Mouse (Mus musculus): Measurements from ENCODE around the gene Polr2l. TPM values are rescaled to one million over a fixed set of nuclear protein-coding genes. Genes with fewer than 3 reads are reported as not detected.

Gene Polr2l
- polyA plus RNA-seq, 1 experiment from 2014 or later = 71.5 TPM

GRCm38 (mm10) chr7:141436523-141436892 lies 38.4 kb downstream of the Polr2l start:
- Histone ChIP-seq H3K36me3 (ENCODE audit: control insufficient read depth, insufficient read depth, low read length) (0 out of 2 replicates have a peak, but pooled peaks cover 3% of the 10 kb centered on the region), H3K4me2 (replicated peaks; ENCODE audit: low read depth, low read length) (peak overlapping the region; percentile 92), H3K4me1 (replicated peaks; ENCODE audit: control insufficient read depth, insufficient read depth, low read length) (peaks cover 18% of the 10 kb centered on the region), H3K4me3 (ENCODE audit: low read depth, low read length) (peak overlapping the region; percentile 53), H3K27ac (ENCODE audit: low read depth, low read length) (peak overlapping the region; percentile 14), H3K9me3 (ENCODE audit: control insufficient read depth, low read length) (no peaks in the 10 kb centered on the region), H3K9ac (ENCODE audit: low read depth, low read length) (peak overlapping the region; percentile 85; the same call in 1 of the 2 replicates), H3K27me3 (ENCODE audit: control insufficient read depth, insufficient read depth, low read length) (no peaks in the 10 kb centered on the region)
- ATAC-seq (ENCODE audit: low FRiP score) (no peak), DNase-seq (ENCODE audit: low spot score) (no peak)
- WGBS = 61% methylated on average over 2 of the region's 2 CpGs

DNA sequence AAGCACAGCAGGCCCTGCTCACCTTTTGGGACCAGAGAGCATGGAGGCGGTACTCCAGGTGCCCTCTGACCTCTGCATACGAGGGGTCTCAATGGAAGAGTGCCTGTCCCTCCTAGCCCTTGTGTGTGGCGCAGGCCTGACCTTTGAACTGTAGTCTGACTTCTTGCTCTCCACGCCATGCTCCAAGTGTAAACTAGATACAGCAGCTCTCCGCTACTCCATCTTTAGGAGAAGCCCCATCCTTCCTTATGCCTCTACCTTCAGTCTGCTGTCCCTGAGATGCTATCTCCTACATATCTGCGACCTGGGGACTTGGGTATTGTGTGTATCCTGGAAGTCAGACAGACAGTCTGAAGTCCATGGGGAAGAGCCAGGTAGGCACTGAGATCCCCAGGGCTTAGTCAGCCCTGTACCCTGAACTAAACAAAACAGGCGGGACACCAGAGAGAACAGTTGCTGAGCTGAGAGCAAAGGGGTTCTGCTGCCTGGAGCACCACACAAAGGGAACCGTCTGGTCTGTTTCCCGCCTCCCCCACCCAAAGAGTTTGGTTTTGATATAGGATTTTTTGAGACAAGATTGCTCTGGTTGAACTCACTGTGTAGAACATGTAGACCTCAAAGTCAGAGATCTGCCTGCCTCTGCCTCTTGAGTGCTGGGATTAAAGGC lies 38.9 kb downstream of the Polr2l start:
- H3K9me3 ChIP-seq (ENCODE audit: control insufficient read depth, low read length) = no peaks in the 10 kb centered on the region
- 68% methylated on average over 9 of the region's 9 CpGs for WGBS
- 0 out of 2 replicates have a peak, but pooled peaks cover 5% of the 10 kb centered on the region for H3K36me3 ChIP-seq (ENCODE audit: control insufficient read depth, insufficient read depth, low read length)
- H3K4me2 ChIP-seq (replicated peaks; ENCODE audit: low read depth, low read length) = peak overlapping the region; percentile 18; the same call in 1 of the 2 replicates
- ATAC-seq (ENCODE audit: low FRiP score) (no peak), DNase-seq (ENCODE audit: low spot score) (no peak)
- H3K4me3 ChIP-seq (ENCODE audit: low read depth, low read length) = no peak overlapping the region
- H3K9ac ChIP-seq (ENCODE audit: low read depth, low read length) = no peak overlapping the region
- 0 out of 2 replicates have a peak overlapping the region, but pooled peaks have one; percentile 74 for H3K27ac ChIP-seq (ENCODE audit: low read depth, low read length)
- H3K4me1 ChIP-seq (replicated peaks; ENCODE audit: control insufficient read depth, insufficient read depth, low read length) = peaks cover 18% of the 10 kb centered on the region
- H3K27me3 ChIP-seq (ENCODE audit: control insufficient read depth, insufficient read depth, low read length) = no peaks in the 10 kb centered on the region

GRCm38 (mm10) chr7:141435129-141435855 lies 39.6 kb downstream of the Polr2l start:
- Histone ChIP-seq H3K9me3 (ENCODE audit: control insufficient read depth, low read length) (no peaks in the 10 kb centered on the region), H3K27ac (ENCODE audit: low read depth, low read length) (peak overlapping the region; percentile 74), H3K36me3 (ENCODE audit: control insufficient read depth, insufficient read depth, low read length) (0 out of 2 replicates have a peak, but pooled peaks cover 5% of the 10 kb centered on the region), H3K4me3 (ENCODE audit: low read depth, low read length) (peak overlapping the region; percentile 47), H3K9ac (ENCODE audit: low read depth, low read length) (peak overlapping the region; percentile 67), H3K4me1 (replicated peaks; ENCODE audit: control insufficient read depth, insufficient read depth, low read length) (peaks cover 18% of the 10 kb centered on the region), H3K4me2 (replicated peaks; ENCODE audit: low read depth, low read length) (peak overlapping the region; percentile 51), H3K27me3 (ENCODE audit: control insufficient read depth, insufficient read depth, low read length) (no peaks in the 10 kb centered on the region)
- DNase-seq (ENCODE audit: low spot score) = peak; percentile 56
- peak; percentile 22; the same call in 1 of the 2 replicates for ATAC-seq (ENCODE audit: low FRiP score)
- WGBS = 6% methylated on average over 16 of the region's 17 CpGs

GRCm38 (mm10) chr7:141434464-141434863 lies 40.5 kb downstream of the Polr2l start:
- 0 out of 2 replicates have a peak, but pooled peaks cover 5% of the 10 kb centered on the region for H3K36me3 ChIP-seq (ENCODE audit: control insufficient read depth, insufficient read depth, low read length)
- H3K4me1 ChIP-seq (replicated peaks; ENCODE audit: control insufficient read depth, insufficient read depth, low read length) = peaks cover 18% of the 10 kb centered on the region
- peak overlapping the region; percentile 74 for H3K27ac ChIP-seq (ENCODE audit: low read depth, low read length)
- no peaks in the 10 kb centered on the region for H3K9me3 ChIP-seq (ENCODE audit: control insufficient read depth, low read length)
- peak overlapping the region; percentile 67 for H3K9ac ChIP-seq (ENCODE audit: low read depth, low read length)
- no peaks in the 10 kb centered on the region for H3K27me3 ChIP-seq (ENCODE audit: control insufficient read depth, insufficient read depth, low read length)
- WGBS = 13% methylated on average over 8 of the region's 8 CpGs
- H3K4me3 ChIP-seq (ENCODE audit: low read depth, low read length) = peak overlapping the region; percentile 47
- no peak for ATAC-seq (ENCODE audit: low FRiP score)
- peak overlapping the region; percentile 51 for H3K4me2 ChIP-seq (replicated peaks; ENCODE audit: low read depth, low read length)
- peak; percentile 70 for DNase-seq (ENCODE audit: low spot score)

- peak overlapping the region; percentile 47 for H3K4me3 ChIP-seq (ENCODE audit: low read depth, low read length)
- peak overlapping the region; percentile 67 for H3K9ac ChIP-seq (ENCODE audit: low read depth, low read length)
- ATAC-seq (ENCODE audit: low FRiP score) (no peak), DNase-seq (ENCODE audit: low spot score) (no peak)
- H3K36me3 ChIP-seq (ENCODE audit: control insufficient read depth, insufficient read depth, low read length) = 0 out of 2 replicates have a peak, but pooled peaks cover 5% of the 10 kb centered on the region
- no peaks in the 10 kb centered on the region for H3K9me3 ChIP-seq (ENCODE audit: control insufficient read depth, low read length)
- WGBS = 77% methylated on average over 15 of the region's 15 CpGs
- H3K27ac ChIP-seq (ENCODE audit: low read depth, low read length) = peak overlapping the region; percentile 74; the same call in 1 of the 2 replicates
- peak overlapping the region; percentile 51 for H3K4me2 ChIP-seq (replicated peaks; ENCODE audit: low read depth, low read length)
- H3K27me3 ChIP-seq (ENCODE audit: control insufficient read depth, insufficient read depth, low read length) = no peaks in the 10 kb centered on the region
- H3K4me1 ChIP-seq (replicated peaks; ENCODE audit: control insufficient read depth, insufficient read depth, low read length) = peaks cover 18% of the 10 kb centered on the region
Measured at GRCm38 (mm10) chr7:141433517-141434400, 41.2 kb downstream of the Polr2l start.

DNA sequence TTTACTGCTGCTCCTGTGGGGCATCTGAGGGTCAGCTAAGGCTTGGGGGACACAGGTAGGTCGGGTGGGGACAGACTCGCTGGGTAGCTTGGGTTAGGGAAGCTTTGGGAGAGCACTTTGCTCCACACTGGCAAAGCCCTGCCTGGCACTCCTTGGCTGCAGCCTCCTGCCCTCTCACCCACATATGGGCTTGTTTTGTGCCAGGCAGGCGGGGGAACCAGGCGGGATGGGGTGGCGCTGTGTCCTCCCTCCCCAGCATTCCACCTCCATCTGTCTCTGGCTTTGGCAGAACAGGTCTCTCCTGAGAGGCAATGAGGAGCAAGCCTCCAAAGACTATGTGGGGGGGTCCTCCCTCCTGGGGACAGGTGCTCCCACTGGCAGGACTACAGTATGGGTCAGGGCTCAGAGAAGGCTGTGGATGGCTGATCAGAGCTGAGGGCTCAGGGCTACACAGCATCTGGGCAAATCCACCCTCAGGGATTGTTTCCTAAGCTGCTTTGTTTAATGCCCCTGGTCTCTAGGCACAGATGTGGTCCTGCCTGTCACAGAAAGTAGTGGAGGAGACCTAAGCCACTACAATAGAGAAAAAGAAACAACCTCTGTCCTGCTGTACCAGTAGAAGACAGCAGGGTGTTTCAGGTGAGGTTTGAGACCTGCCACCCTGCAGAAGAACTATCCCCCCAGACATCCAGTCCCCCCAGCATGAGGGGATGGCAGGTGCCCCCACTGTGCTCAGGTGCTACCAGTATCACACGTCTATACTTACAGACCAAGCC lies 42.0 kb downstream of the Polr2l start:
- no peak for ATAC-seq (ENCODE audit: low FRiP score)
- 91% methylated on average over 6 of the region's 6 CpGs for WGBS
- no peak for DNase-seq (ENCODE audit: low spot score)
- no peak overlapping the region for H3K4me3 ChIP-seq (ENCODE audit: low read depth, low read length)
- peaks cover 21% of the 10 kb centered on the region for H3K4me1 ChIP-seq (replicated peaks; ENCODE audit: control insufficient read depth, insufficient read depth, low read length)
- 0 out of 2 replicates have a peak, but pooled peaks cover 5% of the 10 kb centered on the region for H3K36me3 ChIP-seq (ENCODE audit: control insufficient read depth, insufficient read depth, low read length)
- no peak overlapping the region for H3K9ac ChIP-seq (ENCODE audit: low read depth, low read length)
- no peak overlapping the region for H3K4me2 ChIP-seq (replicated peaks; ENCODE audit: low read depth, low read length)
- no peak overlapping the region for H3K27ac ChIP-seq (ENCODE audit: low read depth, low read length)
- H3K9me3 ChIP-seq (ENCODE audit: control insufficient read depth, low read length) = no peaks in the 10 kb centered on the region
- H3K27me3 ChIP-seq (ENCODE audit: control insufficient read depth, insufficient read depth, low read length) = no peaks in the 10 kb centered on the region

DNA sequence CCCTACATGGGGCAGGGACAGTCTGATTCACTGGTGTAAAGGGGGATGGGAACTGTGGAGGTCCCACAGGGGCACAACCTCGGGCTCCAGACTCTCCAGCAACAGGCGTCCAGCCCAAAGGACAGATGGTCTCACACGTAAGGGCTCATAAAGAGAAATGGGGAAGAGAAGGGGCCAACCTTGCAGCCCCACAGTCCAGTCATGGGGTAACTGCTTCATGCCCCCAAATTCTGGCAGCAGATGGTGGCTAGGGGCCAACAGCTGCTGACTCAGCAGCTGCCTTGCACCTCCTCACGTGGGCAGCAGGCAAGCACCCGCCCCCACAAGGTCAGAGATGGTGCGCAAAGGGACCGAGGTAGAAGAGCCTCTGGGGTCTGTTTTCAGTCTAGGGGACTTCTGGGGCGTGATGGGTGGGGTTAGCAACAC lies 42.7 kb downstream of the Polr2l start:
- DNase-seq (ENCODE audit: low spot score) (no peak), ATAC-seq (ENCODE audit: low FRiP score) (no peak)
- Histone ChIP-seq H3K4me3 (ENCODE audit: low read depth, low read length) (no peak overlapping the region), H3K9me3 (ENCODE audit: control insufficient read depth, low read length) (no peaks in the 10 kb centered on the region), H3K27ac (ENCODE audit: low read depth, low read length) (no peak overlapping the region), H3K4me1 (replicated peaks; ENCODE audit: control insufficient read depth, insufficient read depth, low read length) (peaks cover 21% of the 10 kb centered on the region), H3K4me2 (replicated peaks; ENCODE audit: low read depth, low read length) (no peak overlapping the region), H3K9ac (ENCODE audit: low read depth, low read length) (no peak overlapping the region), H3K27me3 (ENCODE audit: control insufficient read depth, insufficient read depth, low read length) (no peaks in the 10 kb centered on the region), H3K36me3 (ENCODE audit: control insufficient read depth, insufficient read depth, low read length) (0 out of 2 replicates have a peak, but pooled peaks cover 5% of the 10 kb centered on the region)
- WGBS = 84% methylated on average over 8 of the region's 8 CpGs
